Mouse (Mus musculus) embryo, embryonic 11.5 days (tissue): Measurements from ENCODE around the gene Serpina3j.
"Not testable (repeated sequence)": the region's sequence is repeated elsewhere in the genome, so short reads cannot be mapped to it uniquely, and the experiment has no call there.

ENCODE experiments used
- DNase-seq: peaks from one replicate; pipeline ENCODE4 v3.0.0-alpha.2; 2012; ENCODE audit warnings: low read depth, low spot score

Gene Serpina3j

DNA sequence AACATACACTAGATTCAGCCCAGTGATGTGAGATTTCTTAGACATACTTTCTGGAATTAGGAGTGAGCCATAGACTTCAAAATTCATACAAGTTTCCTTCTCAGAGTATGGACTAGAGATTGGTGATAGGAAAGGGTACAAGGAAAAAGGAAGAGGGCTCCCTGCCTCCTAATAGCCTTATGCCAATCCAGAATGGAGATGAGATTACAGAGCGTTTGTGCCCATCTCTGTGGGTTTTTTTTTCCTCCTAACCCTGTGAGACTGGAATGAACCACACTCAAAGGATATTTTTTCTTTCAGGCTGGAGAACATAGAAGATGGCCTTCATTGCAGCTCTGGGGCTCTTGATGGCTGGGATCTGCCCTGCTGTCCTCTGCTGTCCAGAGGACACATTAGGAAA is at the start of gene Serpina3j:
Gene Serpina3j, plus strand, starts transcription at position 301 of the 400 bp plus-strand sequence.
- no peak for DNase-seq

DNA sequence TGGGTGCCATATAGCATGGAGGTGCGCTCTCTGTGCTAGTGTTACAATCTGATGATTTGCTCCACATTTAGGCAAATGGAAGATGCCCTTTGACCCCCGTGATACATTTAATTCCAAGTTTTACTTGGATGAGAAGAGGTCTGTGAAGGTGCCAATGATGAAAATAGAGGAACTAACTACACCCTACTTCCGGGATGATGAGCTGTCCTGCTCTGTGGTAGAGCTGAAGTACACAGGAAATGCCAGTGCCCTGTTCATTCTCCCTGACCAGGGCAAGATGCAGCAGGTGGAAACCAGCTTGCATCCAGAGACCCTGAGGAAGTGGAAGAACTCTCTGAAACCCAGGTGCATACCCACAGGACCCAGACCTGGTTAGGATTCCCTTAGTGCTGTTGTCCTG is 48.0 kb upstream of the Serpina3j start:
- no peak for DNase-seq

DNA sequence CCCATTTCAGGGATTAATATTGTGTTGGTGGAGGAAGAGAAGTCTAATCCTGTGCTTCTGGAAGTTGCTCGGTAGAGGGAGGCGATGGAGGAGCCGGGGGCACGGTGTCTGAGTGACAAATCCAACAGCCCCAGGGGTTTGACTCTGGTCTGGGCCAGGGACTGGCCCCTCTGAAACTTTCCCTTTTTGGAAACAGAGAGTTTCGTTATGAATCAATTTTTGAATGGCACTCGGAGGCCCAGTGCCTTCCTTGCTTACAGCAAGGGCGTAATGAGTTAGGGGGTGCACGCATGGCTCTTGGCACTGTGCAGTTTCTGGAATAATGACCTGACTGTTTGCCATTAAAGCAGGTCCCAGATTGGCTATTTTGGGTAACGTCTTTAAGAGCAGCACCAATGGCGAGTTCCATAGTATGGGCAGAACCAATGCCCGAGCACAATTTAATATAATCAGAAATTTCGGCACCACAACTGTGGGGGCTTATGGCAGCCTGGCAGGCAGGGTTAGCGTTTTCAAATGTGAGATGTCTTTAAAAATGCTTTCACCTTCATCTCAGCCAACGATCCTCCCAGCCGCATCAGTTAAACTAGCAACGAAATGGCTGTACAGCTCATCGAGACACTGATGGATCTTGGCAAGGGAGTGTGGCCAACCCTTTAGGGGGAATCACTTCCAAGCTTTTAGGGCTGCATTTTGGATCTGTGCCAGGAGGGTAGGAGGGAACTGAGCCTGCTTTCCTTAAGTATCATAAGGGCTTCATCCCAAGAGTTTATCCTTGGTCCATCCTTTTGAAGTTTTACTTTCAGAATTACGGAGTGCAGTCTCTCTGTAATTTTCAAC is 35.9 kb upstream of the Serpina3j start:
- DNase-seq, result no peak

DNA sequence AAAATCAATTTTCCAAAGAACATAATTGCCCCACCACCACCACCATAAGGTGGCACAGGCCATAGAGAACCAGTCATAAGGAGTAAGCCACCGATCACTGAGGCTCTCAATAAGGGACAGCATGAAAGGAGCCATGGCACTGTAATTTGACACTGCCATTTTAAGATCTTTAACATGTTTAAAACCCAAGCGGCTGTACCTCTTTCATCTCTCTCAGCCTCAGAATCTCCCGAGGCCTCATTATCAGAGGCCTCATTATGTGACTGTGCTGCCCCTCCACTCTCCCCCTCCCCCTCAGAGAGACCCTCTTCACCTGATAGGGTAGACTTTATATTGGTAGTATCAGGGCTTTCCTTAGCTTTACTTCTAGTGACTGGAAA is 35.3 kb upstream of the Serpina3j start:
- no peak for DNase-seq

DNA sequence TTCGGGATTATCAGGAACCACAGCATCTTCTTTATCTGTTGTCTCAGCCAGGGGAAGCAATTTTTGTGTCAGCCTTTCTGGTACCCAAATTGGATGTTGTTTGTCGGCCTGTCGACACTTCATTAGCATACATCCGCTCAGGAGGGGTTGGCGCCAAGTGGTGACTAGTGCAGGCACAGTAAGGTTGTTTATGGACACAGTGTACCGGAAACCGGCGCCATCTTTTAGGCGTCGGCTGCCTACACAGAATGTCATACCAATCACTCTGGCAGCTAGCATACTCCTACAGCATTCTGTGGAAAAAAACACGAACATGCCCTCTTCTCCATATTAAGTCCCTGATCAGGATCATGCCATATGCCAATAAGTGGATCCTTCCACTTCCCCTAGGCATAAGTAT is 31.0 kb upstream of the Serpina3j start:
- no peak for DNase-seq

DNA sequence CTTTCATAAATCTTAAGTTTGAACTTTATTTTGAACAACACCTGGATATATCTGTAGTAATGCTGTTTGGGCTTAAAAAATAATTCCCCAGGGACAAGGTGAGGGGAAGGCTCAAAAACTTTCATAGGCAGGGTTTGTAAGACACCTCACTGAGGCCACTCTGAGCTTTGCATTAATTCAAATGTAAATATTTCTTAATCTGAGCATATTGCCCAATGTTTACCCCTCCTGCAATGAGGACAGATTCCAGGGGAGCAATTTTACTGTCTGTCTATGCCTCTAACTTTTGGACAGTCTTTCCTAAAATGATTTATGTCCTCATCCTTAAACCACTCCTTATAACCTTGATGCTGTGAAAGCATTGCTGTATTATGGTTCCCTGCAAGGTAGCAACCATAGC is 26.0 kb upstream of the Serpina3j start:
- no peak for DNase-seq

DNA sequence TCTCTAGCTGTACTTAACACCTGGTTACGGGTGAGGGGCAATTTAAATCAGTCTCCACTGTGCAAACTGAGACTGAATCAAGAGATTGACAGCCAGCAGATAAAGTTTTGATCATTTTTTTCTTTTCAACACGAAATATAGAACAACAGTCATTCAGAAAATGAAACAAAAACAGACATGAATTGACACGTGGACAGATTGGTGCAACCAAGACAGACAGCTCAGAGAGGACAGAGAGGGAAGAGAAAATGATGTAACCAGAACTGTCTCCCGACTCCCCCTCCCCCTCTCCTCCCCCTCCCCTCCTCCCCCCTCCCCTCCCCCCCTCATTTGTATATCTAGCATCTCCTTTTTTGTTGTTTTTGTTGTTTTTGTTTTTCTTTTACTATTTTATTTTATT is 24.5 kb upstream of the Serpina3j start:
- no peak for DNase-seq

DNA sequence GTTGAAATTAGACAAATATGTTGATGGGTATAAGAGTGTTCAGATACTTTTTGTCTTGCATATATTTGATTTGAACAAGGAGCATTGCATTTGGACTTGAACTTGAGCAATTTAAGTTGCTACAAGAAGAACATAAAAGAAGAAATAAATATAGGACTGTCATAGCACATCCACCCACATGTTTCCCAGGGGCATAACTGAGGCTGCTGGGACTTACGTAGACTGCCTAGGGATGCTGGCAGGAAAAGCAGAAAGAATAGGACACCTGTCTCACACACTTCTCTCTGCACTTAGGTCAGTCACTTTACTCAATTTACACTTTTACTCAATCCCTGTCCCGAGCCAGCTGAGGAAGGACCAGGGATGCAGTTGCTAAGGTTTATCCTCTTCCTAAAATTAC is 20.4 kb upstream of the Serpina3j start:
- no peak for DNase-seq

DNA sequence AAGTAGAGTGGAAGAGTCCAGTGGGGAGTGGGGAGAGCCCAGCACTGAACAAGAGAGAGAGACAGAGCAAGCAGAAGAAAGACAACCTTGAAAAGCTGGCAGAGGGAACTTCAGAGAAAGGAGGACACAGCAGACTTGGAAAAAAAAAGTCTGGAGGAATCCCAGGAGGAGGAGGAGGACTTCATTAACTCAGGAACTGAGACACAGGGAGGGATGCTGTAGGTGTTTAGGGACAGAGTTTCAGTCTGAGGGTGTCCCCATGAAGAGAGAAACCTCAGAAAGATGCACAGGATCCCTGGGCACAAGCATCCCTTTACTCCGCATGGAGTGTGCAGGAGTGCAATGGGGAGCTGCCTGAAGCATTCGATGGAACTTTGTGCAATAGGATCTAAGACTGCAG is 16.3 kb upstream of the Serpina3j start:
- DNase-seq, result no peak

DNA sequence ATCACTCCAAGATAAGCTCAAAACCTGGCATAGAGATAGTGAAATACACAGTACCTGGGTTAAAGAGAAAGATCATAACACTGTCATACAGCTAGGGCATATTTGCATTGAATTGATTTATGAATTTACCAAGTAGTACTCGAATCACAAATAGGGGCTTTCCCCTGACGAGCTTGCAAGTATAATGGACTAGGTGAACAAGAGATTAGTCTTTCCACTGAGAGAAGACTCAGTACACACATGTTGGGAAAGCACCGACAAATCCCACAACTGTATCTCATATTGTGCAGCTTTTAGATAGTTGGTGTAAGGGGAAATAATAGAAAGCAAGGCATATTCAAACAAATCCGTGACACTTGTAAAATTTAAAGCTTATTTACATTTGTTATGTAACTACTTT is 8.4 kb upstream of the Serpina3j start:
- DNase-seq, result no peak

DNA sequence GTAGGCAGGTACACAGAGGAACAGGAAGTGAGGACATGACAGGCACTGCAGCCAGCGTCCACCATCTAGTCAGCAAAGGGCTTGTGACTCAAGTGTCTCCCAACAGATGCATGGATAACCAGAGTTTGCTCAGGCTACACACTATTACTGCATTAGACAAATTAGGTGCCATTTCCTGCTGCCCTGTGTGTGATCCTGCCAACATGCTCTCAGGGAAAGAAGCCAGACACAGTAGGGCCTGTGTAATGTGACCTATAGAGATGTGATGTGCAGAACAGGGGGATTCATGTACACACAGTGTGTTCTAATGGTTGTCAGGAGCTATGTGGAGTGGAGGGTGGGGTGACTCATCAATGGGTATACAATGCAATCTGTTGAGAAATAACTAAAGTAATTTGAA is 8.1 kb downstream of the Serpina3j start:
- no peak for DNase-seq

DNA sequence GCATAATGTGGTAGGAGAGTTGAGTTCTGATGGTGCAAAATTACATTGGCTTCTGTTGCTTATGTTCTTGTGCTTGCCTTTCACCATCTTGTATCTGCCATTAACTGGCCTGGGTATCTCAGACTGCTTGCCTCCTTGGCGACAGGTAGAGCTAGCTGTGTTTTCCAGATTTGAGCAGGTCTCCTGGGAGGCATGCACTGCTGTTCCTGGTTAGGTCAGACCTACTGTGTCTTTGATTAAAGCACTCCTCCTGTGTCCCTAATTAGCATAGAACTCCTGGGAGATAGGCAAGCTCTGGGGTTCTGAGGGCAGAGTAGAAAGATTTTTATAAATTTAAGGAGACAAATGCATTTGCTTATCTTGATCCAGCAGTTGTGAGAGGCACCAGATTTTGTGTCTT is 17.3 kb downstream of the Serpina3j start:
- DNase-seq, result no peak

DNA sequence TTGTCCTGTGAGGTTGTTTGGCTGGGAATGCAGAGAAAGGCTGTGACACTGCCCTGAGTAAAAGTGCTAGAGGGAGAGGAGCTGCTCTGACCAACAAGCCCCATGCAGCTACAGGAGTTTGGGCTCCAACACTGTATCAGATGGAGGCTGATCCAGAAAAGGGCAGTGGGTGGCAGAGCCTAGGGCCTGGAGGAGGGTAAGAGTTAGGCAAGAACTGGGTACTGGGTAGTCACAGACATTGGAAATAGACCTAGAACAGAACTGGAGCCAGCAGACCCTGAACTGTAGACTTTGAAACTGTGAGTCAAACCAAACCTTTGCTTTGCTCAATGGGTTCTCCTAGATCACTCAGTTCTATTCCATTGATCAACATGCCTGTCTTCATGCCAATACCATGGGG is 22.5 kb downstream of the Serpina3j start:
- DNase-seq, result not testable (repeated sequence)

DNA sequence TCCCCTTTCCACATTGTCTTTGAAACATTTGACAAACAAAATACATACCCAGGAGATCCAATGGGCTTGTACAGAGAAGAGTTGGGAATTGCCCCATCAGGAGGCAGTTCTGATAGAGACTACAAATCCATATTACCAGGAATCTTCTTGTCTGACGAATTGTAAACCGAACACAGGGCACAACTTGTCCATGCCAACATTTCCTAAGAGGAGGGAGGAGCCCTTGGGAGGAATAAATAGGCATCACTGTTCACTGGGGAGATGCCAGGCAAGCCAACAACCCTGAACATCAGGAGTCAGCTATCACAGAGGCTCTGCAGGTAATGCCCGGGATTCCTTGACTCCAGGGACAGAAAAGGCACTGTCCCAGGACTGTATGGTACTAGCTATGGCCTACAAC is 23.9 kb downstream of the Serpina3j start, which contains the start of the genes Serpina3k and Serpina3m:
Gene Serpina3k, plus strand, starts transcription at position 261 of the 400 bp plus-strand sequence.
Gene Serpina3m, plus strand, starts transcription at position 261 of the 400 bp plus-strand sequence.
- not testable (repeated sequence) for DNase-seq

DNA sequence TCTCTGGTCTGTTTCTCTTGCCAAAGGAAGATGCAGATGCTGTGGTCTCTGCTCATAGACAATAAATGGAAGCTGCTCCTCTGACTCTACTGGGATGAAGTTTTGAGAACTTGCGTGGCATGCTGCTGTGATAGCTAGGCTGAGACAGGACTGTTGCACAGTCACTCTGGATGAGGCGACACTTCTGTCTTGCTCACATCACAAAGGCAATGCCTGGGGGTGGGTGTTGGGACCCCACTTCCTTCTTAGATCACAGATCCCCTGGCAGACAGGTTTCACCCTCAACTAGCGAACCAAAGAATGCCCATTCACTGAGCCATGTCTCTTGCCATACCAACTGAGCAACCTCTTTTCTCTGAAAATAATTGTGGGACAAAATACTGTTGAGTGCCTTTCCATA is 24.4 kb downstream of the Serpina3j start:
- DNase-seq, result no peak

DNA sequence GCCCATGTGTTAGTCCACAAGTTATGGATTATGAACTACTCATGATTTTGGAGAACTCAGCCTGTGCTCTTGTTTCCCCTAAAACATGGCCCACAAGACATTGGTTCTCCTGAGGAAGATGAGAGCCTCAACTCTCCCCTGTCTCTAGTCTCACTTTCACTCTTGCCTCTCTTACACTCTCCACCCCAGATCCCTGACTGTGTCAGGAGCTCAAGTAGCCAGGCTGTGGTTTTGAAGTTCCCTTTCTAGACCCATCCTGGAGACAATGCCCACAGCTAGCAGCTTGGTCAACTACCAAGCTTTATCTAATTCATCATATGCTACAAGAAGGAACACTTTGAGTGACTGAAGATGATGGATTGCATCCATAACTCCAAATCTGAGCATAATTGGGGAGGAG is 28.1 kb downstream of the Serpina3j start:
- not testable (repeated sequence) for DNase-seq

DNA sequence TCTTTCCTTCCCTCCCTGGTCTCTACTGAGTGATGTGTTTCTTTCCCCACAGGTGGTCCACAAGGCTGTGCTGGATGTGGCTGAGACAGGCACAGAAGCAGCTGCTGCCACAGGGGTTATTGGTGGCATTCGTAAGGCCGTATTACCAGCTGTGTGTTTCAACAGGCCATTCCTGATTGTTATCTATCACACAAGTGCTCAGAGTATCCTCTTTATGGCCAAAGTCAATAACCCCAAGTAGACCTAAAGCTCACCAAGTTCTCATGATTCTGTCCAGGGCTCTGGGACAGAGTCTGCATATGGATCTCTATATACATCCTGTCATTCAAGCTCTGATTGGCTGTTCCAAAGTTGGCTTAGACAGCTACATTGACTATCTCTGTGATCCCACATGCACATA is 30.8 kb downstream of the Serpina3j start:
- DNase-seq, result no peak

DNA sequence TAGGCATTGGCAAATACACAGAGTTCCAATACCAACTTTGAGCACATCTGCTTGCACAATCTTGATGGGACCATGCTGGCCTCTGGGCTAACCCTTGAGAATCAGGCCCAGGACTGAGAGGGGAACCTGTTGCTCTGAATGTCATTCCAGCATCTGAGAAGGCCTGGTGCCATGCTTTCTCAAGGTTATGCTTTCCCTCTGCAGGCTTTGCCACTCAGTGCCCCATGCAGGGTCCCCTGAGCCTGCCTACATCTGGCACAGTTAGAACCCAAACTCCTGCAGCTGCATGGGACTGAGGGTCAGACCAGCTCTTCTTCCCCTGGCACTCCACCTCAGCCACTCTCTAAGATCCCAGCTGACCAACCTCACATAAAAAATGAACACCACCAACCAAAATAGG is 31.4 kb downstream of the Serpina3j start:
- DNase-seq, result no peak

DNA sequence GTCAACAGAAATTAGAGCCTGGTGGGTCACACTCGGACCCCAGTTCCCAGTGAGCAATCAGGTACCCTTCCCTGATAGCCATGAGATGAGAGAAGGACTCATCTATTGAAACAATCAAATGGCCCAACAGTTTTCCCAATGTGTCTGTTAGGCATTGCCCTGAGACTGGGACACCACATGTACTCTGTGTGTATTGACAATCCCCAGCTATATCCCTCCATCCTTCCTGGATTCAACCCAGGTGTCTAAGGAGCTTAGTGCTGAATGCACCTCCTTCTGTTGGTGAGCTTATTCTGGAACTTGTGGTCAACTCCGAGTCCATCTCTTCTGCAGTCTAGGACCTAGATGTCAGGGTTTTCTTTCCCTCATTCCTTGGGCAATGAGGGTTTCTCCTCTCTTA is 32.7 kb downstream of the Serpina3j start:
- DNase-seq, result no peak

DNA sequence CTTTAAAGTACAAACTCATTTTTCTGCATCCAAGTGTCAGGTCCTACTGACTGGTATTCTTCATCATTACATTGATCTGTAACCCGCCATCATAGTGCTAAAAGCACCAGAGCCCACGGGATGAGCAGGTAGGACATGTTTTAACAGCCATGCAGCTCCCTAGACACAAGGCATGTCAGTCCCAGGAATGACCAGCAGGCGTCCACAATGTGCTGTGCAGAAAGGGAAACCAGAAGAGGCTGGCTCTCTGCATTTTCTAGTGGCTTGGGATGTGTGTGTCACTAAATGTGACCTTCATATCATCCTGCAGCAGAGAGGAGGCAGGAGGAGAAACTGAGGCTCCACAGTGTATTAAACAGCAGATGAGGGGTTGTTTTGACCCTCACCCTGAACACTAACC is 37.5 kb downstream of the Serpina3j start:
- peak; percentile 1 for DNase-seq

DNA sequence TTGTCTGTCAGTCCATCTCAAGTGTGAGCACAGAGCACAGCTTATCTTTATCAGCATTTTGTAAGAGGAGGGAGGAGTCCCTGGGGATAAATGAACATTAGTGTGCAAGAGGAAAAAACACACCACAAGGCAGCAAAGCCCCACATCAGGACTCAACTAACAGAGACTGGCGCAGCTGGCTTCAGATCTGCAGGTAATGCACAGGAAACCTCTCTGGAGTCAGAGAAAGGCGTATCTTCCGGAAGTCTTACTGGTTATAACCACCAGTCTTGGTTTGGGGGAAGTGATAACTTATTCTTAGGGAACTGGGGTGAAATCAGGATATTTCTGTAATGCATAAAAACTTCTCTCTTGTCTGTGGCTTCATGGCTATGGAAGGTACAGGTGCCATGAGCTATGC is 41.7 kb downstream of the Serpina3j start:
- DNase-seq, result no peak

DNA sequence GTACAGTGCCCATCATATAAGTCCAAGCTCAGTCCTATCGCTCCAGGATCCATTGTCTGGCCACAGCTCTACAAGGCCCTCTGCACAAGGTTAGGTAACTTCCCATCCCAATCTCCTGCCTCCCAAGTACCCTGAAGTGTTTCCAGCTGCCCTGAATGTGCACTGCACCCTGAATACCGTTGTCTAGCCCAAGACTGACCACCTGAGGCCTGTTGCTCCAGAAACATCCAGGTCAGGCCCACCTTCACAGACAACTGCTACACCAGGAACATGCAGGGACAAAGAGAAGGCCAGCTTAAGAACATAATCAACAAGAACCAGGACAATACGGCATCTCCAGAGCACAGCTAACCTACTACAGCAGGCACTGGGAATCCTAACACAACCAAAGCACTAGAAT is 55.6 kb downstream of the Serpina3j start:
- DNase-seq, result no peak
